Mouse (Mus musculus) mouse embryonic stem cell (cell line): ENCODE results near the gene Aftph.

ENCODE experiments used
- in situ Hi-C, 2 experiments: fragments of 300-500 bp; cut with MboI; formaldehyde crosslinking; loops; 1 replicate in 1 of 2; 3 replicates in 1 of 2; pipeline ENCODE4 v1.14.3; 2019 to 2020; ENCODE audit warnings: low sequenced_read_pairs in 2 of 2, low pct_unique_long_range_greater_than_20kb in 1 of 2, mixed read lengths in 1 of 2; ENCODE audit not compliant: unreplicated experiment in 1 of 2

Gene Aftph

DNA sequence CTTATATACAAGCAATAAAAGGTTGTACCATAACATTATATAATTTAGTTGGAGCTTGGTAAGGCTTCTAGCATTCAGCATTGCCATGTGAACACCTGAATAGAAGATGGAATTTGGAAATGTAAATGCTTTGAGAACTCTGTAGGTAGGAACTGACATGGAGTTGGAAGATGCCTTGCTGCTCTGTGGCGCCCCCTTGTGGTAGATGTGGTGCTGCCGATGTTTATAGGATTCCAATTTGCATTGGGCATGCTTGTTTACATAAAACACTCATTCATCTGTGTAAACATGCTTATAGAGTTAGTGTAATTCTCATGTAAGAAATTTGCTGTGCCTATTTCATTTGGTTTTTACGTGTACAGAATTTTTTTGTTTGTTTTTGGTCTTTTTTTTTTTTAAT, 102.5 kb downstream of the Aftph start:
- in situ Hi-C loops = loop anchor here in 1 of 2 experiments (25.0 kb wide), 1 partner anchor 177 kb away; no protein-coding TSS in a partner anchor

DNA sequence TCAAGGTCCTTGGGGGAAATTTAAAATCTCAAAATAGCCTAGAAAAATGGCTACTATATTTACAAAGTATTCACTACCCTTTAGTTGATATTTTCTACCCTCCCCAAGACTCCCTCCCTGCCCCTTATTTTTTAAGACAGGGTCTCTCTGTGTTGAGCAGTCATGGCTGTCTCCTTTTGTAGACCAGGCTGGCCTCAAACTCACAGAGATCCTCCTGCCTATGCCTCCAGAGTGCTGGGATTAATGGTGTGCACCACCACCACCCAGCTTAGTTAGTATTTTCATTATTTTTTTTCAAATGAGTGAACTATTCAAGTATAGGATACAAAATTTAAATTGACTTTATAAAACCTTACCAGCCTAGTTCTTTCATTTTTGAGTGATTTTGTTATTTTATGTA, 104.3 kb downstream of the Aftph start:
- in situ Hi-C loops = loop anchor here in 1 of 2 experiments (25.0 kb wide), 1 partner anchor 175 kb away; no protein-coding TSS in a partner anchor

DNA sequence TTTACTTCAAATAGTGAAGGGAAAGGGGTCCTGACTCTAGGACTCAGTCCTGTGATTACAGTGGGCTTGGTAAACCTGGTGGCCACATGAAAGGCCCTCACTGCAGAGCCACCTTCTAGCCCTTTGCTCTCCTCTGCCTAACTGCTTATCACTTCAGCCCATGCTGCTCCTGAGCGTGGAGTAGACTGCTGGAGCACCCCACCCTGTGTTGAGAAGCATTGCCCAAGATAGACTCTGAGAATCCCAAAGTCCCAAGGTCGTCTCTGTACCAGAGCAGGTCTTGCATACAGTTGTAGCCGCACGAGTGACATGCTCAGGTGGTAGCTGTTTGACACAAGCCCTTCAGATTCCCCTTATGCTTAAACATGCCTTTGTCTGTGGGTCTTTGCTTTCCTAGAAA, 105.3 kb downstream of the Aftph start:
- in situ Hi-C loops = loop anchor here in 1 of 2 experiments (25.0 kb wide), 1 partner anchor 174 kb away; no protein-coding TSS in a partner anchor

DNA sequence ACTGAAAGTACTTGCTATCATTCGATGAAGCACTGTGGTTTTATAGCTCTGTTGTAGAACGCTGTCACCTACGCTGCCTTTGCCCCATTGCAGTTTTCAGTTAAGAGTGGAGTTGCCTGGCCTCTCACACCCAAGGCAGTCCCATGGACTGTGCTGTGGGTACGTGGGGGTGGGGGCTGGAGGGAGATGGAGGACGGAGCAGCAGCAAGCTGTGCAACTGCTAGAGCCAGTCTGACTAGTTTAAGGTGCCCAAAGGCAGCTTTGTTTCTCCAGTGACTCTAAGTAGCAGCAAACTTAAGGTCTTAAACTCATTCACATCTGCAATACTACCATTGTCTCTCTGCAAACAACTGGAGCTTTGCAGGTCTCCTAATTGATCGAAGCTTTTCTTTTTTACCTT, 105.7 kb downstream of the Aftph start:
- in situ Hi-C loops = loop anchor here in 1 of 2 experiments (25.0 kb wide), 1 partner anchor 173 kb away; no protein-coding TSS in a partner anchor
